Mouse (Mus musculus) liver, embryonic 14.5 days (tissue): ENCODE results near the gene Kif6. TPM values are rescaled to one million over a fixed set of nuclear protein-coding genes. Genes with fewer than 3 reads are reported as not detected.

Experiments used
- ATAC-seq: fragments of 200-750 bp; cut with Nextera tagmentation; 2 replicates; pipeline ENCODE4 v1.8.0; 2017; ENCODE audit warnings: moderate number of reproducible peaks, mild to moderate bottlenecking, moderate library complexity; ENCODE audit not compliant: insufficient read depth
- DNase-seq, 3 experiments: peaks; one replicate each; pipeline ENCODE4 v3.0.0-alpha.2; 2012 to 2013; ENCODE audit warnings: low read depth in 3 of 3, low spot score in 3 of 3
- H3K27ac ChIP-seq: fragments of 300-500 bp; sonication (generic); 2 replicates; pipeline ENCODE4 v1.5.1; 2014; ENCODE audit warnings: moderate library complexity, mild to moderate bottlenecking, control low read depth, inconsistent platforms
- H3K27me3 ChIP-seq: fragments of 300-500 bp; sonication (generic); 2 replicates; pipeline ENCODE4 v1.6.1; 2014; ENCODE audit warnings: mild to moderate bottlenecking, low read length, moderate library complexity; ENCODE audit not compliant: control insufficient read depth, insufficient read depth
- H3K36me3 ChIP-seq: fragments of 300-500 bp; sonication (generic); replicated peaks from 2 replicates; pipeline ENCODE4 v1.6.1; 2014; ENCODE audit warnings: low read depth; ENCODE audit not compliant: control insufficient read depth, insufficient read depth
- H3K4me1 ChIP-seq, 2 experiments: fragments of 200-500 bp in 1 of 2; fragments of 300-500 bp in 1 of 2; sonication (generic) in 1 of 2; replicated peaks; 2 replicates each; pipeline ENCODE4 v1.6.1; 2012 to 2014; ENCODE audit warnings: antibody characterized with exemption in 1 of 2, inconsistent platforms in 1 of 2, low read length in 1 of 2; ENCODE audit not compliant: control insufficient read depth in 2 of 2, insufficient read depth in 2 of 2
- H3K4me2 ChIP-seq: fragments of 300-500 bp; sonication (generic); 2 replicates; pipeline ENCODE4 v1.6.1; 2014; ENCODE audit warnings: low read depth, mild to moderate bottlenecking, control low read depth, moderate library complexity
- H3K4me3 ChIP-seq, 2 experiments: fragments of 200-500 bp in 1 of 2; fragments of 300-500 bp in 1 of 2; sonication (generic) in 1 of 2; 2 replicates each; pipeline ENCODE4 v1.5.1; 2012 to 2014; ENCODE audit warnings: low read depth in 2 of 2, low read length in 2 of 2, mild to moderate bottlenecking in 2 of 2, control low read depth in 1 of 2, inconsistent platforms in 1 of 2, moderate library complexity in 1 of 2; ENCODE audit not compliant: insufficient read depth in 1 of 2
- H3K9ac ChIP-seq: fragments of 300-500 bp; sonication (generic); replicated peaks from 2 replicates; pipeline ENCODE4 v1.6.1; 2014; ENCODE audit warnings: mild to moderate bottlenecking, control low read depth, moderate library complexity
- H3K9me3 ChIP-seq: fragments of 300-500 bp; sonication (generic); 2 replicates; pipeline ENCODE4 v1.6.1; 2016; ENCODE audit warnings: low read length, mixed read lengths; ENCODE audit not compliant: control insufficient read depth
- CTCF ChIP-seq: IDR thresholded peaks from 2 replicates; pipeline ENCODE4 v1.5.1; 2016; ENCODE audit warnings: antibody characterized with exemption, low read depth, control low read depth
- EP300 ChIP-seq: IDR thresholded peaks from 2 replicates; pipeline ENCODE4 v1.6.1; 2016; ENCODE audit warnings: antibody characterized with exemption, low read depth
- WGBS: fragments of 180-500 bp; shearing (Covaris S2); extraction: QIAGEN DNeasy Blood & Tissue Kit; methylation state at CpG from one replicate; pipeline ENCODE4 v1.1.7; 2014; ENCODE audit not compliant: insufficient replicate concordance; 5-methylcytosine and 5-hydroxymethylcytosine counted together
- polyA plus RNA-seq, 2 experiments: library from polyadenylated mRNA; depleted of rRNA in 1 of 2; stranded (reverse) in 1 of 2; unstranded in 1 of 2; fragments of >200 nt; fragmentation: Nextera tagmentation in 1 of 2; extraction: Ambion mirVana in 1 of 2; gene quantifications; 2 replicates each; pipeline versions ENCODE4 v1.2.1 to v1.2.3; 2012 to 2014

The Kif6 gene
- polyA plus RNA-seq, 2 experiments = 0.06 TPM; not detected in 1

GRCm38 (mm10) chr17:49671921-49672339 is 57.0 kb downstream of the Kif6 start:
- Histone ChIP-seq H3K4me1 (no peaks in the 10 kb centered on the region), H3K4me2 (no peak overlapping the region), H3K4me3 (no peak overlapping the region), H3K9ac (no peak overlapping the region), H3K9me3 (no peaks in the 10 kb centered on the region; the same call in 1 of the 2 replicates), H3K36me3 (no peaks in the 10 kb centered on the region), H3K27me3 (no peaks in the 10 kb centered on the region), H3K27ac (no peak overlapping the region)
- DNase-seq (no peak), ATAC-seq (no peak)
- TF ChIP-seq EP300 (no peak), CTCF (no peak)
- 71% methylated on average over 6 of the region's 6 CpGs for WGBS

GRCm38 (mm10) chr17:49672421-49672820 is 57.5 kb downstream of the Kif6 start:
- Histone ChIP-seq H3K9ac (no peak overlapping the region), H3K27ac (no peak overlapping the region), H3K4me2 (no peak overlapping the region), H3K4me3 (no peak overlapping the region), H3K36me3 (no peaks in the 10 kb centered on the region), H3K9me3 (no peaks in the 10 kb centered on the region; the same call in 1 of the 2 replicates), H3K4me1 (no peaks in the 10 kb centered on the region), H3K27me3 (no peaks in the 10 kb centered on the region)
- WGBS = 64% methylated on average over 5 of the region's 5 CpGs
- no peak for DNase-seq
- TF ChIP-seq CTCF = no peak
- TF ChIP-seq EP300 = no peak
- ATAC-seq = no peak

GRCm38 (mm10) chr17:49675629-49676028 is 60.7 kb downstream of the Kif6 start:
- Histone ChIP-seq H3K27ac (no peak overlapping the region), H3K27me3 (no peaks in the 10 kb centered on the region), H3K4me1 (no peaks in the 10 kb centered on the region), H3K9me3 (no peaks in the 10 kb centered on the region; the same call in 1 of the 2 replicates), H3K36me3 (no peaks in the 10 kb centered on the region), H3K4me2 (no peak overlapping the region), H3K4me3 (no peak overlapping the region), H3K9ac (no peak overlapping the region)
- ATAC-seq (no peak), DNase-seq (no peak)
- no peak for TF ChIP-seq EP300
- no peak for TF ChIP-seq CTCF
- WGBS = 57% methylated on average over 4 of the region's 4 CpGs

- Histone ChIP-seq H3K9ac (no peak overlapping the region), H3K4me2 (no peak overlapping the region), H3K4me3 (no peak overlapping the region), H3K9me3 (no peaks in the 10 kb centered on the region), H3K27ac (no peak overlapping the region), H3K4me1 (no peaks in the 10 kb centered on the region), H3K36me3 (no peaks in the 10 kb centered on the region), H3K27me3 (no peaks in the 10 kb centered on the region)
- WGBS = 63% methylated on average over 8 of the region's 8 CpGs
- DNase-seq = no peak
- ATAC-seq = no peak
- TF ChIP-seq CTCF = no peak
Measured at GRCm38 (mm10) chr17:49681410-49681809, 66.5 kb downstream of the Kif6 start.

DNA sequence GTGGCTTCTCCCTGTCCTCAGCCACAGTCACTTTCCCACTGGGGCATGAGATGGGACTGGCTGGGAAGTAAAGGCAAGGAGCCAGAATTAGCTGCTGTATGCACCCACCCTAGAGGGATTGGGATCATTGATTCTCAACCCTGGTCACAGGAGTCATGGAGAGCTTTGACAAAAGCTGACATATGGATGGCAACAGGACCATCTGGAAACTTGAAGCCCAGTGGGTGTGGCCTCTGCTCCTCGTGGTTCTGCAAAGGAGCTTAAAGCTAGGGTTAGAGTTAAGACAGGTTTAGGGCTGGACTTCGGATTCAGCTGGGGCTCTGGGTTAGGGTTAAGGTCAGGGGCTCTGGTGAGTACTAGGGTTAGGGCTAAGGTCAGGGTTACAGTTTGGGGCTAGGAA is 69.2 kb downstream of the Kif6 start:
- no peaks in the 10 kb centered on the region for H3K9me3 ChIP-seq
- no peaks in the 10 kb centered on the region for H3K27me3 ChIP-seq
- no peak overlapping the region for H3K4me3 ChIP-seq
- ATAC-seq = no peak
- no peak overlapping the region for H3K4me2 ChIP-seq
- no peak overlapping the region for H3K9ac ChIP-seq
- 18% methylated on average over 2 of the region's 2 CpGs for WGBS
- TF ChIP-seq CTCF (no peak), EP300 (no peak)
- no peaks in the 10 kb centered on the region for H3K4me1 ChIP-seq
- no peaks in the 10 kb centered on the region for H3K36me3 ChIP-seq
- DNase-seq = no peak
- H3K27ac ChIP-seq = no peak overlapping the region
